Mouse (Mus musculus) gastrocnemius, adult 18-20 months (tissue): ENCODE measurements around the gene Wdr24. TPM values are rescaled to one million over a fixed set of nuclear protein-coding genes. Genes with fewer than 3 reads are reported as not detected.
A peak's percentile ranks its signal among the peaks of the same experiment; 100 is the strongest.
"Not testable (repeated sequence)": the region's sequence is repeated elsewhere in the genome, so short reads cannot be mapped to it uniquely, and the experiment has no call there.

Experiments
- DNase-seq: peaks from one replicate; pipeline ENCODE4 v3.0.0; 2021; ENCODE audit warnings: low spot score
- total RNA-seq, 2 experiments: library from RNA; stranded (reverse); gene quantifications; 2 replicates each; pipeline ENCODE4 v1.2.3; 2021

Gene Wdr24
- total RNA-seq, 2 experiments from 2014 or later: 9.6 to 9.8 TPM

DNA sequence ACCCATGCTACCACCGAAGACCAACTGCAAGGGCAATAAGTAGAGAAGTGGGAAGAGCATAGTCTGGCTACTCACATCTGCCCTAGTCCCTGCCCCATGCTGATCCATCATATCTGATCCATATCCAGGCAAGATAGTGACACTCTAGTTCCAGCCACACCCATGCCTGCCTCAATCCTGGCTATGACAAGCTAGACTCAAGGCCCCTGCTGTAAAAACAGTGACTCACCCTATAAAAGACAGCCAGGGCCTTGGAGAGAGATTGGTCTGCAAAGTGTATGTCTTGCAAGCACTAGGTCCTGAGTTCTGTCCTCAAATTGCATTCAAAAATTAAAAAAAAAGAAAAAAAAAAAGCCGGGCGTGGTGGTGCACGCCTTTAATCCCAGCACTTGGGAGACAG, 16.9 kb upstream of the Wdr24 start:
- no peak for DNase-seq

DNA sequence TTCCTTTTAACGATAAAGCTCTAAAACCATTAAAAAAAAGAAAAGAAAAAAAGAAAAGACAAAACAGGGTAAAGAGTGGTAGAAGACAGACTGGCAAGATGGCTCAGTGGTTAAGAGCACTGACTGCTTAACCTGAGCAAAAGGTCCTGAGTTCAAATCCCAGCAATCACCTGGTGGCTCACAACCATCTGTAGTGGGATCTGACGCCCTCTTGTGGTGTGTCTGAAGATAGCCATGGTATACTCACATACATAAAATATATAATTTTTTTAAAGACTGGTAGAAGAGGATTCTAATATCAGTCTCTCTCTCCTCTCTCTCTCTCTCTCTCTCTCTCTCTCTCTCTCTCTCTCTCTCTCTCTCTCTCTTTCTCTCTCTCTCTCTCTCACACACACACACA, 16.0 kb upstream of the Wdr24 start:
- DNase-seq: not testable (repeated sequence)

DNA sequence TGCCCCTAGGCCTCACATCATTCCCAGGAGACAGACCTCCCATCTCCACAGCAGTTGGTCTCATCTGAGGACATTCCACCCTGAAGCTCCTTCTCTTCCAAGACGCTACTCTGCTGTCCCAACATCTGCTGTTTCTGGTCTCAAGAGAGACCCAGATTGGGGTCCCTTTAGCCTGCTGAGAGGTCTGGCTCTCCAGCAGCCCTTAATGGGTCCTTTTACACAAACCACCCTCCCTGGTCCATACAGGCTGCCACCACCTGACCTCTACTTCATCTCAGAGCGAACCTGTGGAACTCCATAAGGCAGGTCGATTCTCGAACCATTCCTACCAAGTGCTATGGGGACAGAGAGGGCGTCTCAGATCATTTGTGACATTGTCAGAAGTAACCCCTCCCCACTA, 15.4 kb upstream of the Wdr24 start:
- DNase-seq: no peak

DNA sequence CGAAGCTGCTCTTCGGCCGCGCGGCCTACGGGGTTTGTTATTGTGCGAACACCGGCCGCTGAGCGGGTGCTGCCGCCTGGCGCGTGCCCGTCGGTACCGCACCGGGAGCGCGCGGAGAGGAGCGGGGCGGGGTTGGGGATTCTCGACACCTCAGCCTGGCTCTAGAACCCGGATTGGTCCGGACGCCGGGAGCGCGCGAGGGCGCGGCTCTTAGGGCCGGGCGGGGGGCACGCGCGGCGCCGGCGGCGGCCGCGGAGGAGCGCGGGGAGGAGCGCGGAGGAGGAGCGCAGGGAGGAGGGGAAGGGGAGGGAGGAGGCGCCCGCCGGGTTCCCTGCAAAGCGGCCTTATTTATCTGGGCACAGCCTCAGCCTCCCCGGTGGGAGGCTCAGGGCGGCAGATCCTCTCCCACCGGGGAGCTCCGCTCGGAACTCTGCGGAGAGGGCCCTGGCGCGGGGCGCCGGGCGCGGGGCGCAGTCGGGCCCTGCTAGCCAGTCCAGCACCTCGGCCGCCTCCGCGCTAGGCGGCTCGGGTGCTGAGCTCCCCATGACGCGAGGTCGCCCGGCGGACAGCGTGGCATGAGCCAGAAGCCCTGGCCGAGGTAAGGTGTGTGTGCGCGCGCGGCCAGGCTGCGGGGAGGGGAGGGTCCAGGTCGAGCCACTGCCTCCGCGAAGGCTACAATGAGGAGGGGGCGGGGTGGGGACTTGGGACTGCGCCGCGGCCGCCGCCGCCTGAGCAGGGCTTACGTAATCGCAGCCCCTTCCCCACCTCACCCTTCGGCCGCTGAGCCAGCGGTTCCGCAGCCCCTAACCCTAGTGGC, 14.4 kb upstream of the Wdr24 start, which contains the start of gene Fbxl16:
TSS of gene Fbxl16 (plus strand) at position 297 of the 817 bp plus-strand sequence.
- no peak for DNase-seq

DNA sequence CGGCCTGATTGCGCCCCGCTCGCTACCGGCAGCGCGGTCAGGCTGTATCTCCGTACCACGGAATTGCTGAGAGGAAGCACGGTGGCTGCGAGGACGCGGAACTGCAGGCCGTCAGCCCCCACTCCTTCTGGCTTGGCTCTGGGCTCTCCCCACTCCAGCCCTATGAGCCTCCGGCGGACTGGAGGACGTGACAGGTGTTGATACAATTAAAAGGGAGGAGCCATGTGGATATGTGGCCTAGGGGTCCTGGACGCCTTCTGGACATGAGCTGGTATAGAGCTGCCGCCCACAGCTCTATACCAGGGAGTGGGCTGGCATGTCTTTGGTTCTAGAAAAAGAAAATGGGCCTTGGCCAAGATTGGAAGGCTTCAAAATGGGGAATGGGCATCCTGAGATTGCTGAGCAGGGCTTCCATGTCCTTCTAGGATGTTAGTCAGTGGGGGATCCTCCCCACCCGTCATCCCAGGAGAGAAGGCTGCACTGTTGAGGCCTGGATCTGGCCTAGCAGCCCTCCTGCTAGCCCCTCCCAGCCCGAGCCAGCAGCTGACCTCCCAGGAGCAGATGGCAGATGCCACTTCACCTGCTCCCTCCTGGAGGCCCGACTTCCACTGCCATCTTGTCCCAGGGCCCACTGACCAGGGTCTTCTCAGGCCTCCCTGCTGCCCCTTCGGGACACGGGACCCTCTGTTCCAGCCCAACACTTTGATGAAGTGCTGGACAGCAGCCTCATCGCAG, 13.7 kb upstream of the Wdr24 start:
- no peak for DNase-seq

DNA sequence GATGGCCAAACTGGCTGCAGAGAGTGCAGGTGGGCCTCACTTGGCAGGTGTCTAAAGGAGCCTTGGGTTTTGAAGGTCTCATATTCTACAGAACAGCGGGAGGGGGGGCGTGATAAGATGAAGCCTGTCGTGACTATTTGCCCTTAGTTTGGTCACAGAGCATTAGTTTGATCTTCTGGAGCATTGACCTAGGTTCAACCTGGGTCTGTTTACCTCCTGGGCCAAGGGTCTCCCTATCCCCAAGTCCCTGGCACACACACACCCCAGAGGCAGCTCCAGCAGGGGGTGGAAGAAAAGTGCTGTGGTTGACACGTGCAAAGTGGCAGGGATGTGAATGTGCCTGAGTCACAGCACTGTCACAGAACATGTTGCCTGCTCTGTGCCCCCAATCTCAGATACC, 12.5 kb upstream of the Wdr24 start:
- DNase-seq: no peak

DNA sequence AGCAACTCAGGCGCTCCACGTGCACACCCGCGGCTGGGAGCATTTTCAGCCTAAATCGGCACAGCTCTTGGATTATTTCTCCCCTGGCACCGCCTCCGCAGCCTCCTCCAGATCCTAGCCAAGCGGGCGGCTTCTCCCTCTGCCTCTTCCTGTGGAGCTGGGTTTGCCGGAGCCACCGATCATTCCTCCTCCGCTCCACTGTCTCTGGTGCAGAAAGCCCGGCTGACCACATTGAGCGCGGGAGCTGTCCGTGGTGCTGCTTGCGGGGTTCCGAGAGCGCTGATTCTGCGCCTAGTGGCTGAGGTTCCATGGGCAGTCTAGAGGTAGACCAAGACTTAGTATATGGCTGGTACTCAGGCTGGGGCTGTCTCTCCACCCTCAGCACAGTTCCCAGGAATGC, 10.0 kb upstream of the Wdr24 start:
- peak; percentile 71 for DNase-seq

DNA sequence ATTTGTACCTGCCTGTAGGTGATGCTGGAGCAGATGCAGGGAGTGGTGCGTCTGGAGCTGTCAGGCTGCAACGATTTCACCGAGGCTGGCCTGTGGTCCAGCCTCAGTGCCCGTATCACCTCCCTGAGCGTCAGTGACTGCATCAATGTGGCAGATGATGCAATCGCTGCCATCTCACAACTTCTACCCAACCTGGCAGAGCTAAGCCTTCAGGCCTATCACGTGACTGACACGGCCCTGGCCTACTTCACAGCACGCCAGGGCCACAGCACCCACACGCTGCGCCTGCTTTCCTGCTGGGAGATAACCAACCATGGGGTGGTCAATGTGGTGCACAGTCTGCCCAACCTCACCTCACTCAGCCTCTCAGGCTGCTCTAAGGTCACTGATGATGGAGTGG, 5.8 kb upstream of the Wdr24 start:
- no peak for DNase-seq

DNA sequence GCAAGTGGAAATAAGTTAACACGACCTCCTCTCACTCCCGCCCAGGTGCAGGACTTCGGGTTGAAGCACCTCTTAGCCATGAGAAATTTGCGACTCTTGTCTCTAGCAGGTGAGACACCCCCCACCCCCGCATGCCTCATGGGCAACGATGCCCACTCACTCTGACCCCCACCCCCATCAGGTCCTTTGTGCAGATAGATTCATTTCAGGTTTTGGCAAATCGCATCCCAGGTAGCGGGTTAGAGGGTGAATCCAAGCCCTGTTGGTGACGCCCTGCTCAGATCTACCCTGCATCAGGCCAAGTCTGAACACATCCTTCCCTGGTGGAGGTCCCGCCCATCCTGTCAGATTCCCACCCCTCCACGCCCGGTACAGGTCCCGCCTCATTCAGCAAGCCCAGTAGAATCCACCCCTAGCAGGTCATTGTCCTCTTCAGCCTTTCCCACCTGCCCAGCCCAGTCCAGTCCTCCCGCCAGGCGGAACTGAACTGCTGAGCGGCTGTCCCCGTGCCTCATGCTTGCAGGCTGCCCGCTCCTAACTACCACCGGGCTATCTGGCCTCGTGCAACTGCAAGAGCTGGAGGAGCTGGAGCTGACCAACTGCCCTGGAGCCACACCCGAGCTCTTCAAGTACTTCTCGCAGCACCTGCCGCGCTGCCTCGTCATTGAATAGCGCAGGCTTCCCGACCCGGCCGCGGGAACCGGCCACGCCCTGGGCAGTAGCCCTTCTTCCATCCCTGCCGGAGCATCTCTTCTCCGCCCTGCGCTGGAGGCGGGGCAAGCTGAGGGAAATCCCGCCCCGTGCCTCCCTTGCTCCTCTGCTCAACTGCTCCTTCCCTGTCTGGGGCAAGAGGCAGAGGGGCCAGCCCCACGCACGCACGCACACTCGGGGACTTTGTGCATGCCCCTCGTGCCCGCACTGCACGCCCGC, 4.3 kb upstream of the Wdr24 start:
- DNase-seq: no peak

DNA sequence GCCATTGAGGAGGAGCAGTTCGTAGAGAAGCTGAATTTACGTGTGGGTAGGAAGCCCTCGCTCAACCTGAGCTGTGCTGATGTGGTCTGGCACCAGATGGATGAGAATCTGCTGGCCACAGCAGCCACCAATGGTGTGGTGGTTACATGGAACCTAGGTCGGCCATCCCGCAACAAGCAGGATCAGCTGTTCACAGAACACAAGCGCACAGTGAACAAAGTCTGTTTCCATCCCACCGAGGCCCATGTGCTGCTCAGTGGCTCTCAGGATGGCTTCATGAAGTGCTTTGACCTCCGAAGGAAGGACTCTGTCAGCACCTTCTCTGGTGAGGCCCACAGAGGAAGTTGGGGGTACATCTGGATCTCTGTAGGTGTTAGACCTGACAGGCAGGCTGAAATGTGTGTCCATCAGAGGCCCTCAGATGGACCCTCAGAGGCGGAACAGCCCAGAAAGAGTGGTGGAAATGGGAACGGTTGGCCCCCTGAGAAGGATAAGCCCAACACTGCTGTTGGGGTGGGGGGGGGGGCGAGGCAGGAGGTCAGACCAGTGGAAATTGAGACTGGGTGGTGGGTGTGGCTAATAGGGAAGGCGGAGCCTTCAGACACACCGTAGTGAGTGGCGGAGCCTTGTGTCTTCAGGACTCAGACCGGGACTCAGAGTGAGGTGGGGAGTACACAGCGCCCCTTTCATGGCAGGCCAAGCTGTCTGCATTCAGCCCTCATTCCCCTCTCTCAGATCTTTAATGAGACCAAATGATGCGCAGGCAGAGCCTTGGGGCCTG, 1.1 kb downstream of the Wdr24 start:
- DNase-seq: no peak

DNA sequence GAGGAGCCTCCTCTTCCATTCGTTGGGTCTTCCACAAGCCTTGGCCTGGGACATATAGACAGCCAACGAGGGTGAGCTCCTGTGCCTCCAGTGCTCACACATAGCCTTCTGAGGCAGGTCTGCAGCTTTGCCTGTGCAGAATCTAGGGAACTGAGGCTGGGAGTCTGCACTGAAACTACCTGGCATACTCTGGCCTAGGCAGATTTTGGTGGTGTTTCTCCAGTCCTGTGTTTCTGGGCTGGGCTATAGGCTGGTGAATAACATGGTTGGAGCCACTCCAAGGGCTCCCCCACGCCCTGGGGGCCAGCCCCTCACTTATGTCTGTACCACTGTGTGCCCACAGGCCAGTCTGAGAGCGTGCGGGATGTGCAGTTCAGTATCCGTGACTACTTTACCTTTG, 1.9 kb downstream of the Wdr24 start:
- DNase-seq: no peak

DNA sequence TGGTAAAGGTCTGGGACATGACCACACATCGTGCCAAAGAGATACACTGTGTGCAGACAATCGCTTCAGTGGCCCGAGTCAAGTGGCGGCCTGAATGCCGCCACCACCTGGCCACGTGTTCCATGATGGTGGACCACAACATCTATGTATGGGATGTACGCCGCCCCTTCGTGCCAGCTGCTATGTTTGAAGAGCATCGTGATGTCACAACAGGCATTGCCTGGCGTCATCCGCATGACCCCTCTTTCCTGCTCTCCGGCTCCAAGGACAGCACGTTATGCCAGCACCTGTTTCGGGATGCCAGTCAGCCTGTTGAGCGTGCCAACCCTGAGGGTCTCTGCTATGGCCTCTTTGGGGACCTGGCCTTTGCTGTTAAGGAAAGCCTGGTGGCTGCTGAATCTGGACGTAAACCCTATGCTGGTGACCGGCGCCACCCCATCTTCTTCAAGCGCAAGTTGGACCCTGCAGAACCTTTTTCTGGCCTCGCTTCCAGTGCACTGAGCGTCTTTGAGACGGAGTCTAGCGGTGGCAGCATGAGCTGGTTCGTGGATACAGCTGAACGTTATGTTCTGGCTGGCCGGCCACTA, 2.6 kb downstream of the Wdr24 start:
- DNase-seq: no peak

DNA sequence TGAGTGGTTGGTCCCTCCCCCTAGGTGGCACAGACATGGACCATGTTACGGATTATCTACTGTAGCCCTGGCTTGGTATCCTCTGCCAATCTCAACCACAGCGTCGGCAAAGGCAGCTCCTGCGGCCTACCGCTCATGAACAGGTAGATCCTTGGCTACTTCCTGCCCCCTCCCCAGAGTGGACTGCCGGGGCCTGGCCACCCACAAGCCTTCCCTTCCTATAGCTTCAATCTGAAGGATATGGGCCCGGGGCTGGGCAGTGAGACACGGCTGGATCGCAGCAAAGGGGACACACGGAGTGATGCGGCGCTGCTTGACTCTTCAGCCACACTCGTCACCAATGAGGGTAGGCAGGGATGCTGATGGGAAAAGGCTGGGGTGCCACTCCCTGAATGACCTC, 3.6 kb downstream of the Wdr24 start:
- DNase-seq: no peak

DNA sequence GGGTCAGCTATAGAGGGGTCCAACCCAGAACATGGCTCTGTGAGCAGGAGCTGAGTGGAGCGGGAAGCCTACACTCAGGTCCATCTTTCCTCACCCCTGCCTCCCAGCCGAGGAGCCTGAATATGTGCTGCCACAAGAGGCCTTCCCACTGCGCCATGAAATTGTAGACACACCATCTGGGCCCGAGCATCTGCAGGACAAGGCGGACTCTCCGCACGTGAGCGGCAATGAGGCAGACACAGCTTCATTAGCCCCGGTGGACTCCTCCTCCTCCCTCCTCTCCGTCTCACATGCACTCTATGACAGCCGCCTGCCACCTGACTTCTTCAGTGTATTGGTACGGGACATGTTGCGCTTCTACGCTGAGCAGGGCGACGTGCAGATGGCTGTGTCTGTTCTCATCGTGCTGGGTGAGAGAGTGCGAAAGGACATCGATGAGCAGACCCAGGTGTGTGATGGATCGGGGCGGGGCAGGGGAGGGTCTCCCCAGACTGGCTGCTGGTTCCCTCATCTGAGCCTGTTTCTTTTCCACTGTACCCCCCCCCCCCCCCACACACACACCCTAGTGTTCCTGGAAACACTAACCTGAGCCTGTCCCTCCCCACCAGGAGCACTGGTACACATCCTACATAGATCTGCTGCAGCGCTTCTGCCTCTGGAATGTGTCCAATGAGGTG, 4.3 kb downstream of the Wdr24 start:
- DNase-seq: no peak

DNA sequence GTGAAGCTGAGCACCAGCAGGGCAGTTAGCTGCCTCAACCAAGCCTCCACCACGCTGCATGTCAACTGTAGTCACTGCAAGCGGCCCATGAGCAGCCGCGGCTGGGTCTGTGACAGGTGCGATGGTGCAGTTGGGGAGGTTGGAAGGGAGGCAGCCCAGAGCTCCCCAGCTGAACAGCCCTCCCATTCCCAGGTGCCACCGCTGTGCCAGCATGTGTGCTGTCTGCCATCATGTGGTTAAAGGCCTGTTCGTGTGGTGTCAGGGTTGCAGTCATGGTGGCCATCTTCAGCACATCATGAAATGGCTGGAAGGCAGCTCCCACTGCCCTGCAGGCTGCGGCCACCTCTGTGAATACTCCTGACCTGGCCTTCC, 4.8 kb downstream of the Wdr24 start:
- no peak for DNase-seq

DNA sequence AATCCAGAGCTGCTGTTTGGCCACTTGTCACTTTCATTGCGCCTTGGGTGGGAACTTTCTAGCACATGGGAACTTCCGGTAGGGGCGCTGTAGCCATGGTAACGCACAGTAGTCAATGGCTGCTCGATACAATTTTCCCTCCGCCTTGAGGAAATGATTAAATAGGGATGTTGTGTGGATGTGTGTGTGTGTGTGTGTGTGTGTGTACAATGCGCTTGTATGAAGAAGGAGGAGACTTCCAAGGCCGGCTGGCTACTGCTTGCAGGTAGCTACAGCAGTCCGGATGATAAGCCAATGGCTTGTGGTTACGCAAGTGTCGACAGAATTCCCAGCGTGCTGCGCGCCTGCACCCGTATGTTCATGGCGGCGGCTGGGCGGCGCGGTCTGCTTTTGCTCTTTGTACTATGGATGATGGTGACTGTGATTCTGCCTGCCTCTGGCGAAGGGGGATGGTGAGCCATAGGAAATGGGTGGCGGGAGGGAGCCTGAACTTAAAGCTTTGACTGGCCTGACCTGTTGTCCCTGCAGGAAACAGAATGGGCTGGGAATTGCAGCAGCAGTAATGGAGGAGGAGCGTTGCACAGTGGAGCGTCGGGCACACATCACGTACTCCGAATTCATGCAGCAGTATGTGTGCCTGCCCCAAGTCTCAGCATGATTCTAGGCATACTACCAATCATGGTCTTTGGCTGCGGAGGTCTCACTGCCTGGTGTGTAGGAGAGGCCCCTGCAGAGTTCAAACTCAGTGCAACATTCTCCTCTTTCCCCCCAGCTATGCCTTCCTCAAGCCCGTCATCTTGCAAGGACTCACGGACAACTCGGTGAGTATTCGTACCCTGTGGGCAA, 5.5 kb downstream of the Wdr24 start, which contains the start of gene Jmjd8:
TSS of gene Jmjd8 (plus strand) at position 156 of the 846 bp plus-strand sequence.
- DNase-seq: peak; percentile 70

DNA sequence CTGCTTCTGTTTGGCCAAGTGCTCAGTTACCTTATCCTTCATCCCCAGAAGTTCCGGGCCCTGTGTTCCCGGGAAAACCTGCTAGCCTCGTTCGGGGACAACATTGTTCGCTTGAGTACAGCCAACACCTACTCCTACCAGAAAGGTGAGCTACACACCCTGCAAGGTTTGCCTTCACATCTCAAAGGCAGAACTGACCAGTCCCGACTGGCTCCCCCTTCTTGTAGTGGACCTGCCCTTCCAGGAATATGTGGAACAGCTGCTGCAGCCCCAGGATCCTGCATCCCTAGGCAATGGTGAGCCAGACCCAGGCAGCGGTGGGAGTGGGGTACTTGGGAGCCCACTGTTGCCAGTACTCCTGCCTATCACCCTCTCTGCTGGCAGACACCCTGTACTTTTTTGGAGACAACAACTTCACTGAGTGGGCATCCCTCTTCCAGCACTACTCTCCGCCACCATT, 6.2 kb downstream of the Wdr24 start:
- DNase-seq: no peak

DNA sequence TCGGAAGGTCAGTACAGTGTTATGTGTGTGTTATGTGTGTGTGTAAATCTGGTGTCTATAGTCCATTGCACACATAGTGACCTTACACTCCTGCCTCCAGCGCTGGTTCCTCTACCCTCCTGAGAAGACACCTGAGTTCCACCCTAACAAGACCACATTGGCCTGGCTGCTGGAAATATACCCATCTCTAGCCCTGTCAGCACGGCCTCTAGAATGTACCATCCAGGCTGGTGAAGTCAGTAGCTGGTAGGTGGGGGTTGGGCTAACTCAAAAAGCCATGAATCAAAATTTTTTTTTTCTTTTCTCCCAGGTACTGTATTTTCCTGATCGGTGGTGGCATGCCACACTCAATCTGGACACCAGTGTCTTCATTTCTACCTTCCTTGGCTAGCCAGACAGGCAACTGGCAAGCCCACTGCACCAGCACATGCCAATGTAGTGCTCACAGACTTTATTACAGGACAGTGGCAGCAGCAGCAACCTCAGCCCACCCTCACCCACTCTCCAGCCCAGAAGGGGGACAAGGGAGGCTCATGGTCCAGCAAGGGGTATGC, 6.8 kb downstream of the Wdr24 start:
- DNase-seq: no peak
